Mouse (Mus musculus) kidney, postnatal 36 days (tissue): ENCODE measurements around the gene Gm11114.

Experiments used
- DNase-seq, 2 experiments: peaks; one replicate each; pipeline ENCODE4 v3.0.0; 2021 to 2022; ENCODE audit warnings: mixed read lengths in 2 of 2

The Gm11114 gene

GRCm38 (mm10) chr9:85312473-85312872, at the start of gene Gm11114:
Gm11114 (plus strand) TSS chr9:85312773.
- no peak for DNase-seq

GRCm38 (mm10) chr9:85266847-85267246, 45.7 kb upstream of the Gm11114 start:
- DNase-seq = no peak

- no peak for DNase-seq
These were observed 38.5 kb upstream of the Gm11114 start for GRCm38 (mm10) chr9:85274114-85274513.

- DNase-seq = no peak
These were observed 9.7 kb upstream of the Gm11114 start for GRCm38 (mm10) chr9:85302849-85303248.

- DNase-seq = no peak
These were observed 9.2 kb upstream of the Gm11114 start for GRCm38 (mm10) chr9:85303378-85303777.

GRCm38 (mm10) chr9:85316122-85316521, 3.5 kb downstream of the Gm11114 start:
- DNase-seq = no peak

GRCm38 (mm10) chr9:85320167-85320951, 7.8 kb downstream of the Gm11114 start:
- DNase-seq = no peak

GRCm38 (mm10) chr9:85324158-85324875, 11.7 kb downstream of the Gm11114 start:
- no peak for DNase-seq

- DNase-seq = no peak
These were observed 12.8 kb downstream of the Gm11114 start for GRCm38 (mm10) chr9:85325201-85325868.

GRCm38 (mm10) chr9:85326292-85327241, 14.0 kb downstream of the Gm11114 start:
- peak; percentile 57 to 65 for DNase-seq

- peak; percentile 86 to 91 for DNase-seq
These were observed 15.0 kb downstream of the Gm11114 start, which contains the start of gene Tent5a for GRCm38 (mm10) chr9:85327242-85328211. Tent5a (minus strand) TSS chr9:85327348.

- peak; percentile 86 to 96 for DNase-seq
These were observed 15.7 kb downstream of the Gm11114 start for GRCm38 (mm10) chr9:85328259-85328658.

GRCm38 (mm10) chr9:85331521-85331920, 18.9 kb downstream of the Gm11114 start:
- DNase-seq = peak in 1 of 2 experiments; percentile 19

GRCm38 (mm10) chr9:85336046-85336445, 23.5 kb downstream of the Gm11114 start:
- DNase-seq = no peak

GRCm38 (mm10) chr9:85340303-85340702, 27.7 kb downstream of the Gm11114 start:
- no peak for DNase-seq

GRCm38 (mm10) chr9:85342892-85343785, 30.6 kb downstream of the Gm11114 start:
- peak in 1 of 2 experiments; percentile 16 for DNase-seq

GRCm38 (mm10) chr9:85347823-85348523, 35.4 kb downstream of the Gm11114 start:
- no peak for DNase-seq

- no peak for DNase-seq
These were observed 43.0 kb downstream of the Gm11114 start for GRCm38 (mm10) chr9:85355559-85355958.
